9 mouse cellular contexts compared by ENCODE assay signal in the genomic region with DNA sequence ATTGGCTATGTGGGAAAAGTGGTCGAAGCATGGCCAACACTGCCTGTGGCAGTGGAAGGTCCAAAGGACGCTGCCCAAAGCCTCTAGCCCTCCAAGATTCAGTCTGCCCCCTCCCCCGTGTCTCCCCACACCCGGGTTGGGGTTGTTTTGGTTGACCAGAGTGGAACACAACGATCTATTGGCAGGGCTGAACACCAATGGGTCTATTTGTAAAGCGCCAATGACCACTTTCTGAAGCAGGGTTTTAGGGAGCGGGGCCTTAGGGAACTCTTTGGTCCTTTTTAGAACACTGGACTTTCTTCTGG. TPM values are rescaled to one million over a fixed set of nuclear protein-coding genes. Genes with fewer than 3 reads are reported as not detected.
A peak's percentile ranks its signal among the peaks of the same experiment; 100 is the strongest.
DNase-seq lines count a peak whose midpoint lies in the region; ATAC-seq and TF ChIP-seq lines count a peak whose summit lies in the region.
"Had no signal": no experiment of that assay in that cellular context is flagged by ENCODE, and none has a peak within 500 bp of the region (broad histone marks: within the 10 kb centered on the region; RNA-seq: fewer than 3 reads in every experiment).

No protein-coding gene starts in this region.

- intact Hi-C loops in gastrocnemius, adult 2 months (cut with DNase I): loop anchor here (2.0 to 10.0 kb wide), 4 partner anchors 200 to 657 kb away; no protein-coding TSS in a partner anchor
- intact Hi-C loops in left cerebral cortex, postnatal 10 days (cut with DNase I): loop anchor here (2.0 to 10.0 kb wide), 5 partner anchors 203 to 657 kb away; partner anchors contain the start of gene Depp1

- no peak overlapping the region for H3K9ac ChIP-seq in heart, embryonic 15.5 days
- no peak overlapping the region for H3K9ac ChIP-seq in limb, embryonic 15.5 days

- no peak for TF ChIP-seq CTCF in gastrocnemius, adult 2 months (IDR thresholded peaks at IDR 0.05)

- H3K4me2 ChIP-seq in heart, embryonic 15.5 days: peak overlapping the region; percentile 92
- peak overlapping the region; percentile 92 for H3K4me2 ChIP-seq in limb, embryonic 15.5 days

- H3K4me3 ChIP-seq in gastrocnemius, adult 2 months: peak overlapping the region; percentile 86
- peak overlapping the region; percentile 71 for H3K4me3 ChIP-seq in brown adipose tissue, adult 24 weeks (ENCODE audit: insufficient read depth, low read depth, low read length)
- peak overlapping the region; percentile 67 for H3K4me3 ChIP-seq in heart, embryonic 15.5 days
- peak overlapping the region; percentile 70; the same call in 1 of the 2 replicates for H3K4me3 ChIP-seq in limb, embryonic 15.5 days

- peaks cover 46% of the 10 kb centered on the region for H3K27me3 ChIP-seq in heart, embryonic 15.5 days
- H3K27me3 ChIP-seq in limb, embryonic 15.5 days: peaks cover 25% of the 10 kb centered on the region

- WGBS in heart, embryonic 15.5 days: 15% methylated on average over 7 of the region's 7 CpGs
- WGBS in limb, embryonic 15.5 days: 19% methylated on average over 7 of the region's 7 CpGs

- ATAC-seq in heart, embryonic 15.5 days (replicated peaks; ENCODE audit: insufficient number of reproducible peaks, insufficient read depth, low FRiP score, low read depth): no peak
- ATAC-seq in limb, embryonic 15.5 days (ENCODE audit: insufficient number of reproducible peaks, low FRiP score, low TSS enrichment, low read depth): no peak
- ATAC-seq: inflammation-experienced regulatory T-cells, adult 6 months had no signal

- H3K27ac ChIP-seq in gastrocnemius, adult 2 months: peak overlapping the region; percentile 92
- peak overlapping the region; percentile 71 for H3K27ac ChIP-seq in brown adipose tissue, adult 24 weeks (replicated peaks; ENCODE audit: low read depth, low read length)
- 0 out of 2 replicates have a peak overlapping the region, but pooled peaks have one; percentile 65 for H3K27ac ChIP-seq in heart, embryonic 15.5 days
- H3K27ac ChIP-seq in limb, embryonic 15.5 days: no peak overlapping the region

- no peaks in the 10 kb centered on the region for H3K9me3 ChIP-seq in heart, embryonic 15.5 days (replicated peaks)
- H3K9me3 ChIP-seq in limb, embryonic 15.5 days: no peaks in the 10 kb centered on the region

- no peaks in the 10 kb centered on the region for H3K36me3 ChIP-seq in heart, embryonic 15.5 days
- H3K36me3 ChIP-seq in limb, embryonic 15.5 days: no peaks in the 10 kb centered on the region; the same call in 1 of the 2 replicates

- DNase-seq in gastrocnemius, adult 2 months: peak; percentile 53
- DNase-seq in gastrocnemius, postnatal 4 days (ENCODE audit: low spot score in 2 of 2): no peak
- no peak for DNase-seq in embryo, embryonic 9.5 days (ENCODE audit: extremely low spot score)
- DNase-seq in thymus, postnatal 4 days: no peak
- no peak for DNase-seq in left cerebral cortex, postnatal 10 days (ENCODE audit: extremely low spot score in 1 of 2, low spot score in 2 of 2)

- no peaks in the 10 kb centered on the region for H3K4me1 ChIP-seq in brown adipose tissue, adult 24 weeks (ENCODE audit: control insufficient read depth, insufficient read depth, insufficient read length, low read length)
- H3K4me1 ChIP-seq in heart, embryonic 15.5 days (replicated peaks): peaks cover 22% of the 10 kb centered on the region
- peaks cover 37% of the 10 kb centered on the region for H3K4me1 ChIP-seq in limb, embryonic 15.5 days

RNA-seq across cellular contexts. Expression of gene Cxcl12, which starts 1.0 kb away (rescaled TPM):
- total RNA-seq in gastrocnemius, adult 2 months (2021): 10 to 100 TPM; 41.3 to 61.9 TPM
- total RNA-seq in gastrocnemius, postnatal 4 days (2021): 100 to 1,000 TPM; 102 to 105 TPM
- 42.8 and 46.0 TPM in 2 replicates for polyA plus RNA-seq in brown adipose tissue, adult 24 weeks (2012; ENCODE audit: insufficient read depth, insufficient read length, missing spikeins)
- polyA plus RNA-seq in heart, embryonic 15.5 days (2015; fragmentation: Nextera tagmentation; extraction: Ambion mirVana): 128 and 180 TPM in 2 replicates
- polyA plus RNA-seq in limb, embryonic 15.5 days (2015; fragmentation: Nextera tagmentation; extraction: Ambion mirVana): 170 and 182 TPM in 2 replicates
- total RNA-seq in left cerebral cortex, postnatal 10 days (2021): 10 to 100 TPM; 36.3 to 43.9 TPM
- polyA plus RNA-seq: inflammation-experienced regulatory T-cells, adult 6 months had no signal
